Mouse (Mus musculus): ENCODE results near the gene Mcl1.
"Not testable (repeated sequence)": the region's sequence is repeated elsewhere in the genome, so short reads cannot be mapped to it uniquely, and the experiment has no call there.

The Mcl1 gene

DNA sequence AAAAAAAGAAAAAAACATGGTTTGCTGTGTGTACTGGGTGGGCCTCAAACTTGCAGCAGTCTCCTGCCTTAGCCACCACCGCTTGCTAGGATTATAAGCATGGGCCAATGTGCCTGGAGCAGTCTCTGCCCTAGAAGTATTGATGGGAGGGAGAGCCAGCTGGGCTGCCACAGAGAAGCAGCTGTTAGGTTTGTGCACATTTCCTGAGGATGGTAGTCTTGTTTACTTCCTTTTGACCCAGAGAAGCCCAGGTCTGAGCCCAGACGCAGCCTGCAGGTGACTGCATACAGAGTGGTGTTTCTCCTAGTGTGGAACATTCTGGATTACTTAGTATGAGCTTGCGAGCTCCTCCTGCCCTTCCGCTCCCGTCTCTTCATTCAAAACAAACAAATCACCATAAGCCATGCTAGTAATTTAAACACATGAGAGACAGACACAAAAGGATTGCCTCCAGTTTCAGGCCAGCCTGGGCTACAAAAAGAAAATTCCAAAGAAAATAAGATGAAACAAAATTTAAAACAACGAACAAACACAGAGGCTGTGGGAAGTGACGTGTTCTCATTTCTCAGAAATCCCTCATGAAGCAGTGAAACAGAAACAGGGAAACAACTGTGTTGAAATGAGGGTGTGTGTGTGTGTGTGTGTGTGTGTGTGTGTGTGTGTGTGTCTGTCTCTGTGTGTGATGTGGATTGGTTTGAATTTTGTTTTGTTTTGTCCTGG lies 10.2 kb downstream of the Mcl1 start:
- DNase-seq = no peak

DNA sequence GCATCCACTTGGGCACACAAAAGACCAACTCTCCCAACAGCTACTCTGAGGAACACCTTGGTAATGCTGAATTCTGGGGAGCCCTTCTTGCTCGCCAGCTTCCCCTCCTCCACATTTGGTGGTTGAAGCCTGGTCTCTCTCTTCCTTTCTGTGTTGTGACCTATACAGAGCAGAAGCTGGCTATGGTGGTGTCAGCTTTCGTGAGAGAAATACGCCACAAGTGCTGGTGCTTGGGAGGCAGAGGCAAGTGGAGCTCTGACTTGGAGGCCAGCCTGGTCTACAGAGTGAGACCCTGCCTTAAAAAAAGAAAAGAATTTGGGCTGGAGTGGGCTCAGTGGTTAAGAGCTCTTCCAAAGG lies 10.7 kb downstream of the Mcl1 start:
- DNase-seq = no peak

- DNase-seq = not testable (repeated sequence)
Observed at GRCm38 (mm10) chr3:95670419-95670818, 11.8 kb downstream of the Mcl1 start.

DNA sequence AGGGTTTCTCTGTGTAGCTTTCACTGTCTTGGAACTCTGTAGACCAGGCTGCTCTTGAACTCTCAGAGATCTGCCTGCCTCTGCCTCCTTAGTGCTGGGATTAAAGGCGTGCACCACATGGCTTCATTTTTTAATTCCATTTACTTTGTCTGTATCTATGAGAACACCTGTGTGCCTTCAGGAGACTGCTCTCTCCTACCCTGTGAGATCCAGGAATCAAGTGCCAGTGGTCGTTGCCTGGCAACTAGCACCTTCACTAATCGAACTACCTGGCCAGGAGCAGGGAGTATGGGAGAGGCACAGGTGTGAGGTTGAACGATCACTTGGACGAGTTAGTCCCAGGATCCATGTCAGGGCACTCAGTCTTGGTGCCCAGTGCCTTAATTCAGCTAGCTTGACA lies 12.6 kb downstream of the Mcl1 start:
- no peak for DNase-seq

DNA sequence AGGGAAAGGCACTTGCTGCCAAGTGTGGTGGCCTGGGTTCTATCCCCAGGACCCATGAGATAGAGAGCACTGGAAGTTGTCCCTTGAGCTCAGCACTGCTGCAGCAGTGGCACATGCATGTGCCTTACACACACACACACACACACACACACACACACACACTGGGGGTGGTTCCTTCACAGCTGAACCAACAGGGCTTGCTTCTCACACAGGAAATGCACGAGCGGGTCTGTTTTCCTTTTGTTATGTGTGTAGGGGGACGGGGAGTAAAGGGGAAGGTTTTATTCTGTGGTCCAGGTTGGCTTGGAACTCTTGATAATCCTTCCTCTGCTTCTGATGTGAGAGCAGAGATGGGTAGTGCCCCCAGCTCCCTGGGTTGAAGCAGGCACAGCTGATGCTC lies 13.9 kb downstream of the Mcl1 start:
- no peak for DNase-seq

- DNase-seq = no peak
Observed at GRCm38 (mm10) chr3:95672861-95673706, 14.5 kb downstream of the Mcl1 start.

DNA sequence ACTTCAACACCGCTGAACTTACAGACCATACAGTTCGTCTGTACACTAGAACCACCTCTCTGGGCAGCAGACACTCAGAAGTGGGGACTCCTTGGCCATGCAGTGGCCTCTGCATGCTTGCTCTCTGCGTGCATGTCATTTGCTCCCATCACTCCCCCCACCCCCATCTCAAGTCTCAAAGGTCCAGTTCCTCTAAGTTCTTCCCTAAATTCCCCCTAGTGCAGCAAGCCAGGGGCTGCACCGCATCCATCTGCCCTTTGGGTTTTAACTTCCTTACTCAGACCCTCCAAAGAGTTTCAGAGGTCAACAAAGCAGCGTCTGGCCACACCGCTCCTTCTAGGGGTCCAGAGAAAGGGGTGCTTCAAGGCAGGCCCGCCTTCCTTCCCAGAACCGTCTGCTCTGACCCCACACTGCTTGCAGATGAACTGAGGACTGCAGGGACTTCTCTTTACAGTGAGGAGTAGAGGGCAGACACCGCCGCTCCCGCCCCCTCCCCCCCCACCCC lies 15.2 kb downstream of the Mcl1 start:
- DNase-seq = no peak

- no peak for DNase-seq
Observed at GRCm38 (mm10) chr3:95674236-95674635, 15.6 kb downstream of the Mcl1 start.

- DNase-seq = no peak
Observed at GRCm38 (mm10) chr3:95674812-95675211, 16.2 kb downstream of the Mcl1 start.

GRCm38 (mm10) chr3:95675301-95676092 lies 16.9 kb downstream of the Mcl1 start:
- peak; percentile 72 for DNase-seq

DNA sequence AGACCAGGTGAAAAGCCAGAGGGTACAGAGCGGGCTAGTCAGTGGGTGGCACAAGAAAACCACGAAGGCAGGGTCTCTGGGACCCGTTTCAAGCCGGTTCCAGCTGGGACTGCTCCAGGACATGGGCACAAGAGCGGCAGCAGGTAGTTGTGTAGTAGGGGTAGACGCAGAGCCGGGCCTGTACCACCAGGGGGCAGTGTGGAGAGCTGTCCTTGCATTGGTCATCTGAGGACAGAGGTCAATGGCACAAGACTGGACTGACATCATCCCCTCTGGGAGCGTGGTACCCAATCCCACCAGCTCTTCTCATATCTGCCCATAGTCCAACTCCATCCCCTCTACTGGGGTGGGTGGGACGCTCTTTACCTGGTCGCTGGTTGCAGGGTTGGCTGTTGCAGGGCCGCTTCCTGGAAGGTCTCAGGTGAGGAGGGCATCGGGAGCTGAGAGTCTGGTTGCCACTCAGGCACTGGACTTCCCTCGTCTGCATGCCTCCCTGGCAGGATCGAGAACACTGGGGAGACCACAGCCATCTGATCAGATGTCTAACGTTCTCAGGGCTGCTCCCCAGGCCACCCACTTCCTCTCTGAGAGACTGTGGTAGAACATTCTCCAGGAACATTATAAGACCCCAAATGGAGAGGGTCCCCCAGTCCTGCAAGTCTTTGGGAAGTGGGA lies 18.3 kb downstream of the Mcl1 start:
- DNase-seq = peak; percentile 63

DNA sequence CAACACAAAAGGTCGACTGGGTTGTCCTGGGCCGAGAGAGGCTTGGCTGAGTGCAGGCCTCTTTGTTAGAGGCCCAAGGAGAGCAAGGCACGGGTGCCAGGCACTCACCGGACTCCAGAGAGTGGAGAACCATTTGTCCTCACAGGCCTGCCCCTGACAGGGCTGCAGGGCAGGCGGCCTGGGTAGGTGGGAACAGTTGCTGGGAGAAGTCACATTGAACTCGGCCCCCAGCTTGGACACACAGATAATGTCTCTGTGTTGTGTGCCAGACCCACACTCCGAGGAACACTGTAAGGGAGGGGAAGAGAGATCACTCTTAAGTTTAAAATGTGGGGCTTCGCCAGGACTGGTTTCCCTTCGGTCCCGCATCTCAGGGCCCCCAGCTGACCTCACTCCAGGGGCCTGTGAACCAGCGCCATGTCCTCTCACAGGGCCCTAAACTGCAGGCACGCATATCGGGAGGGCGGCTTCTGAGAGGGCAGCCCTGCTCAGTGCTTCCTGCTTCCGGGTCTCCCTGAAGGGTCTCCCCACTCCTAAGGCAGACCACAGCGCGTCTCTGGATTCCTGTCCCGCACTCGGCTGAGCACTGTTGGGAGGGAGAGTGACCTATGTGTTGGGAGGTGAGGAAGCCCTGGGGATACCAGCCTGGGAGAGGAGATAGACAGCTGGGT lies 19.0 kb downstream of the Mcl1 start:
- no peak for DNase-seq

DNA sequence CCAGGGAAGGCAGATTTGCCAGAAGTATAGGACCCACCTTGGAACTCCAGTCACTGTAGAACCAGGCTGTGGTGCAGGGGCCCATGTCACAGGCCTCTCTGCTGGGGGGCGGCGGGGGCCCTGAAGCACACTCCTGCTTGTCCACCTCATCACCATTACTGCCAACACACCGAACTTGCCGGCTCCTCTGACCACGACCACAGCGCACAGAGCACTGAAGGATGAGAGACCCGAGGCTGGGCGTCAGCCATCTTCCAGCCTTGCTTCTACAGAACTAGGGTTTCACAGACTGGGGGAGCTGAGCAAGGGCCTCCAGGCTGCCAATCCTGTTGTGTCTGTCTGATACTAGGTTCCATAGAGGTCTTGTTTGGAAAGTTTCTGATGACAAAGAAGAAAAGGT lies 21.0 kb downstream of the Mcl1 start:
- no peak for DNase-seq

DNA sequence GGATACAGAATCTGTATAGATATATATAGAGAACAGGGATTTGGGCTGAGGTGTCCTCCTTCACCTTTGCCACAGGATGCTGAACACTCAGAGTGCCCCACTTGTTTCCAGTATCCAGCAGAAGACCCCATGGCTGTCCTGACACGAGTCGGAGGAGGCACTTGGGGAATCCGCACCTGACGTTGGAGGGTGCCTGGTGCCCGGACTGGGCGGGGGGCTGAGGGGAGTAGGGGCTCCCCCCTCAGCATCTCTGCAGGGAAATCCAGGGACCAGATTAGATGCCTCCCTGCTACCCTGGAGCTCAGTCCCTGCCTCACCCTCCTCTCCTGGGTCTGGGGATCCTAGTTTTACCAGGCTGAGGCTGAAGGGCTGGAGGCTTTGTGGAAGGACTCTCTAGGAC lies 22.1 kb downstream of the Mcl1 start:
- DNase-seq = no peak

DNA sequence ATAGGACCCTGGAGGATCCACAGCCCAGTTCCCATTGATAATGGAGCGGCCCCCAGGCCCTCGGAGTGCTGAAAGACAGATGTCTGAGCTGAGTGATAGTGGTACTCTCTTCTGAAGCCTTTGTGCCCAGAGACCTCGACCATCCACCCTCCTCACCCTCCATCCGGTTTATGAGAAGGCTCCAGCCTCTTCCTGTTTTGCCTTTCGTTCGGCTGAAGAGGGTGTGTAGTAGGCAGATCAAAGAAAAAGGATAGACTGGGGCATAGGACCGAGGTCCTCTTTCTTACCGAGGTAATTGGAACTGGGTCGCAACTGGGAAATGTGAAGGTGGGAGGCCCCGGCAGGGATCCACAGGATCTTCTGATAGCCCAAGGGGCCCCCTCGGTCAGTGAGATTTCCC lies 22.8 kb downstream of the Mcl1 start:
- DNase-seq = no peak

DNA sequence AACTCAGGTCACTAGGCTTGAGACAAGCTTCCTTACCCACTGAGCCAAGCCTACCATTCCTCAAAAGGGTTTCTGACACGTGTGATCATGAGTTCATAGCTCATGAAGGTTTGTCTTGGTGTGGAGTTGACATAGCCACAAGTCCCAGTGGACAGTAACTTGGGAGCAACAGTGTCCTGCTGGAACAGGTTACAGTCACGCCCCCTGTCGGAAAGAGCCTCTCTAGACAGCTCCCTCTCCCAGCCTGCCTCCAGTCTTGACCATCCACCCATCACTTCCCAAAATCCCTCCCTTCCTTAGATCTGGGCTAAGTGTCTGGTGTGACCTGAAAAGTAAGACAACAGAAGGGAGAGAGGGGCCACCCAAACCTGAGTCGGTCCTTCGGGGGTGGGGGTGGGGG lies 24.3 kb downstream of the Mcl1 start:
- DNase-seq = no peak

- DNase-seq = no peak
Observed at GRCm38 (mm10) chr3:95684846-95685245, 26.3 kb downstream of the Mcl1 start.

- no peak for DNase-seq
Observed at GRCm38 (mm10) chr3:95685301-95685700, 26.7 kb downstream of the Mcl1 start.

DNA sequence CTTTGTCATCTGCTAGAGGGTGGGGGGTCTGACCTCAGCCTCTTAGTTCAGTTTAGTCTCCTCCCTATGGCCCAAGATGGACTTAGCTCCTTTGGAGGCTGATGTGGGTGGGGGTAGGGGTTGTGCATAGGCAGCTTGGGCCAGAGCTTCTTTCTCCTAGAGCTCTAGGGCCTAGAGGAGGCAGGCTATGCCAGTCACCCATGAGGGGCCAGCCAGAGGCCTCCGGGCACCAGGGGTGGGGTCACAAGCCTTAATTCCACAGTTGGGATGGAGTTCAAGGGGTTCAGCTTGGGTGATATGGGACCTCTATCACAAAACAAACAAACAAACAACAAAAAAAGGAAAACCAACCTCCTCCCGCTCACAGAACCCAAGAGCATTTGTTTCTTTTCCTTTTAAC lies 27.1 kb downstream of the Mcl1 start:
- DNase-seq = no peak

GRCm38 (mm10) chr3:95686492-95687167 lies 28.0 kb downstream of the Mcl1 start:
- no peak for DNase-seq

DNA sequence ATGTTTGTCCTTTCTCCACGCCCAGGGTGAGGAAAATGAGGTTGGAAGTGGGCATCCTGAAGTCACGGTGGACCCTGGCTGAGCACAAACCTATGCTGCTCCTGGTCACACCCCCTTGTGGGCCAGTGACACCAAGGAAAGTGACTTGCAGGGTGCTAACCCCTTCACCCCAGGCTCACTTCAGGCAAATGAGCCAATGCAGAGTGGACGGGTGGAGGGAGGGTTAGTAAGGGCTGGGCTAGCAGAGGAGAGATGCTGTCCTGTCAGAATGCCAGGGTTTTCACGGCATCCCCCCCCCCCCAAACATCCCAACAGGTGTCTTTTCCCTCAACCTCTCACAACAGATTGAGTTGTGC lies 28.6 kb downstream of the Mcl1 start:
- DNase-seq = no peak
